Mouse (Mus musculus): ENCODE results near the gene Ptprj. TPM values are rescaled to one million over a fixed set of nuclear protein-coding genes. Genes with fewer than 3 reads are reported as not detected.

Ptprj gene
- polyA plus RNA-seq, 1 experiment from 2014 or later = 2.1 TPM

DNA sequence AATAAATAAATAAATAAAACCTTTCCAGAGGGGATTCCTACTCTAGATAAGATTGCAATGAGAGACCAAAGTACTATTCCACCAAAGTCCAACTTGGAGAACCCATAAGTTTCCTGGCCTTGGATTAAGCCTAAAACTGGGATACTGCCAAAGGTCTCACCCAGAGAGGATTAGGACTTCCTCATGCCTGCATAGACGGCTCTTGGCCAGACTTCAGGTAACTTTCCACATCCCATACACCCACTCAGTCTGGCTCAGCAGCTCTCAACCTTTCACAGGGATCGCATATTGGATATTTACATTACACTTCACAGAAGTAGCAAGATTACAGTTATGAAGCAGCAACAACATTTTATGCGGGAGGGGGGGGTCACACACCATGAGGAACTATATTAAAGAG lies 82.9 kb downstream of the Ptprj start:
- peak; percentile 71; the same call in 1 of the 2 replicates for ATAC-seq (ENCODE audit: low FRiP score, low TSS enrichment)
- Histone ChIP-seq H3K4me2 (replicated peaks; ENCODE audit: low read depth) (no peak overlapping the region), H3K36me3 (ENCODE audit: control insufficient read depth, insufficient read depth, low read length) (no peaks in the 10 kb centered on the region), H3K27ac (replicated peaks) (no peak overlapping the region), H3K4me3 (ENCODE audit: low read depth, low read length) (no peak overlapping the region), H3K4me1 (replicated peaks; ENCODE audit: control insufficient read depth, insufficient read depth) (peaks cover 2% of the 10 kb centered on the region; the same call in 1 of the 2 replicates), H3K9me3 (ENCODE audit: control insufficient read depth, low read length) (no peaks in the 10 kb centered on the region), H3K27me3 (ENCODE audit: control insufficient read depth, insufficient read depth, low read length) (no peaks in the 10 kb centered on the region), H3K9ac (ENCODE audit: low read length) (no peak overlapping the region)
- 37% methylated on average over 3 of the region's 3 CpGs for WGBS
- DNase-seq (ENCODE audit: low spot score) = peak; percentile 35
- TF ChIP-seq EP300 (optimal IDR thresholded peaks at IDR 0.05) (no peak), CTCF (IDR thresholded peaks at IDR 0.05; ENCODE audit: low read depth) (no peak)

DNA sequence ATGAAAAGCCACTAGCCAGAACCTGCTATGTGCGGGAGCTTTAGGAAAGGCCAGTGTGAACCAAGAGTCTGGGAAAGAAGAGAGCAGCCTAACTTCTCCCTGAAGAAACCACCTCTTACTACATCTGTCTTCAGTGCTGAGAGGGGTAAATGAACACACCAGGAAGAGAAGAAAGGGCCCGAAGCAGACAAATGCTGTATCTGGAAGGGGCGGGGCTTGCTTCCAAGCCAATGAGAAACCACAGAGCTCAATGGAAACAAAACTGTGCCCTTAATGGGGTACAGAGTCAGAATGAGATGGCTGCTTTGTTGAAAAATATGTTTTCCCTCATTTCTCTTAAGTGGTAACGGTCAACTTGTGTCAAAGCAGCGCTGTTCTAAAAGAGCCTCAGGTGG lies 83.8 kb downstream of the Ptprj start:
- Histone ChIP-seq H3K27me3 (ENCODE audit: control insufficient read depth, insufficient read depth, low read length) (no peaks in the 10 kb centered on the region), H3K9me3 (ENCODE audit: control insufficient read depth, low read length) (no peaks in the 10 kb centered on the region), H3K36me3 (ENCODE audit: control insufficient read depth, insufficient read depth, low read length) (no peaks in the 10 kb centered on the region), H3K27ac (replicated peaks) (no peak overlapping the region), H3K4me1 (replicated peaks; ENCODE audit: control insufficient read depth, insufficient read depth) (no peaks in the 10 kb centered on the region; the same call in 1 of the 2 replicates), H3K9ac (ENCODE audit: low read length) (no peak overlapping the region), H3K4me3 (ENCODE audit: low read depth, low read length) (no peak overlapping the region), H3K4me2 (replicated peaks; ENCODE audit: low read depth) (no peak overlapping the region)
- no peak for DNase-seq (ENCODE audit: low spot score)
- 76% methylated on average over 5 of the region's 5 CpGs for WGBS
- no peak for TF ChIP-seq EP300 (optimal IDR thresholded peaks at IDR 0.05)
- TF ChIP-seq CTCF (IDR thresholded peaks at IDR 0.05; ENCODE audit: low read depth) = no peak
- no peak for ATAC-seq (ENCODE audit: low FRiP score, low TSS enrichment)

DNA sequence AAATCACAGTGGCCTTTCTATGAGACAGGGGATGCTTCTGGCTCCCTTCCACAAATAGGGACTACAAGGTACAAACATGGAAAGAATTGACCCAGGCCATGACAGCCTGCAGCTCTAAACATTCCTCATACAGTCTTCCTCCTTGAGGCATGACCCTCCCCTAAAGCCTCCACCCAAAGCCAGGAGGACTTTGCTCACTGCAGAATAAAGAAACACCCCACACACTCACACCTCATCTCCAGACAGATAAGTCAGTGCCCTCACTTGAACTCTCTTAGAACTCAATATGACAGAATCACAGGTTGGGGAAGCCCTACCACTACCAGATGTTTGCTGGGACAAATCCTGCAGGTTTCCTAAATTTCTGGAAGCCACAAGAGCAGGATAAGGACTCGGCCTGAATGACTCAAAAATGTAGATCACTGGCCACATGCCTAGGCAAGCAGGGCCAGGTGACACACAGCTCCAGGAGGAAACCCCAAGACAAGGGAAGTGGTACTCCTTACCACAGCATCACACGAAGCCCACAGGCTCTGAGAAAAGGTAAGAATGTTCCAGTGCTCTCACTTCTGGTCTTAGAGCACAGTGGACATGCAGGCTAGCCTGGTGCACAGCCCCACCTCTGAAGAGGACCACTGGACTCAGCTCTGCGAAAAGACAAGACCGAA lies 84.3 kb downstream of the Ptprj start:
- H3K36me3 ChIP-seq (ENCODE audit: control insufficient read depth, insufficient read depth, low read length) = no peaks in the 10 kb centered on the region
- H3K9me3 ChIP-seq (ENCODE audit: control insufficient read depth, low read length) = no peaks in the 10 kb centered on the region
- no peaks in the 10 kb centered on the region for H3K27me3 ChIP-seq (ENCODE audit: control insufficient read depth, insufficient read depth, low read length)
- H3K4me3 ChIP-seq (ENCODE audit: low read depth, low read length) = no peak overlapping the region
- no peak overlapping the region for H3K27ac ChIP-seq (replicated peaks)
- ATAC-seq (ENCODE audit: low FRiP score, low TSS enrichment) (peak; percentile 17; the same call in 1 of the 2 replicates), DNase-seq (ENCODE audit: low spot score) (no peak)
- H3K9ac ChIP-seq (ENCODE audit: low read length) = no peak overlapping the region
- H3K4me1 ChIP-seq (replicated peaks; ENCODE audit: control insufficient read depth, insufficient read depth) = no peaks in the 10 kb centered on the region; the same call in 1 of the 2 replicates
- no peak overlapping the region for H3K4me2 ChIP-seq (replicated peaks; ENCODE audit: low read depth)
- TF ChIP-seq EP300 (optimal IDR thresholded peaks at IDR 0.05) (no peak), CTCF (IDR thresholded peaks at IDR 0.05; ENCODE audit: low read depth) (no peak)
- 78% methylated on average over 4 of the region's 4 CpGs for WGBS

DNA sequence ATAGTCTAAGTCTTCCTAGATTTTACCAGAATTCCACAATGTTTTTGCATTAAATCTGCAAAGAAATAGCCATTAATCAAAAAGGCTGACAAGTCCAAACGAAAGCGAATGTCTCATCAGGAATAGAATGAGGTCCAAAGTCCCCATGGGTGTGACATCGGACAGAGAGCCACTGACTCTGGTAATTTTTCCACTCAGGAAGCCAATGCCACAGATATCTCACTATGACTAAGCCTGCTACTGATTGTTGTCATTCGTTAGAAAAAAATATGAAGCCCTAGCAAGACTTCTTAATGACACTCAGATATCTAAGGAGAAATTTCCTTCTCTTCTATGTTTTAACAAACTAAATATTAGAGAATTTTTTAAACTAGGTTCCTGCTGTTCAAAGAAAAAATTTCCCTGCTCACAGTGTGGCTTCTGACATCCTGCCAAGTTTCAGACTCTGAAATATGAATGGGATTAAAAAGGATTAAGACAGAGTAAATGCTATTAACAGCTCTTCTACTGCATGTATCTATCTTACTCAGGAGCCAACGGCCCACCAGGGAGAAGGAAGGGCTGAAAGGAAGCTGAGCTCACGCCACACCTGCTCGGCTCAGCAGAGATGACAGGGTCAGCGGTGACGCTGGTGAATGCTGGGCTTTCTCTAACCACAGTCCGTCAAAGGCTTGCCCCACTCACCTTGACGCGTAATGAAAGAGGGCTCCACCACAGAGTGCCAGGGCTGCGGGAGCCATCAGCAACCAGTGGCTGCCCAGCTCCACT lies 90.0 kb downstream of the Ptprj start:
- Histone ChIP-seq H3K4me1 (replicated peaks; ENCODE audit: control insufficient read depth, insufficient read depth) (peaks cover 7% of the 10 kb centered on the region; the same call in 1 of the 2 replicates), H3K9ac (ENCODE audit: low read length) (no peak overlapping the region), H3K36me3 (ENCODE audit: control insufficient read depth, insufficient read depth, low read length) (no peaks in the 10 kb centered on the region), H3K4me3 (ENCODE audit: low read depth, low read length) (no peak overlapping the region), H3K27ac (replicated peaks) (peak overlapping the region; percentile 45), H3K9me3 (ENCODE audit: control insufficient read depth, low read length) (no peaks in the 10 kb centered on the region), H3K27me3 (ENCODE audit: control insufficient read depth, insufficient read depth, low read length) (no peaks in the 10 kb centered on the region), H3K4me2 (replicated peaks; ENCODE audit: low read depth) (peak overlapping the region; percentile 23; the same call in 1 of the 2 replicates)
- TF ChIP-seq EP300 (optimal IDR thresholded peaks at IDR 0.05) = no peak
- TF ChIP-seq CTCF (IDR thresholded peaks at IDR 0.05; ENCODE audit: low read depth) = no peak
- WGBS = 12% methylated on average over 13 of the region's 13 CpGs
- DNase-seq (ENCODE audit: low spot score) = peak; percentile 55
- peak; percentile 86 for ATAC-seq (ENCODE audit: low FRiP score, low TSS enrichment)

DNA sequence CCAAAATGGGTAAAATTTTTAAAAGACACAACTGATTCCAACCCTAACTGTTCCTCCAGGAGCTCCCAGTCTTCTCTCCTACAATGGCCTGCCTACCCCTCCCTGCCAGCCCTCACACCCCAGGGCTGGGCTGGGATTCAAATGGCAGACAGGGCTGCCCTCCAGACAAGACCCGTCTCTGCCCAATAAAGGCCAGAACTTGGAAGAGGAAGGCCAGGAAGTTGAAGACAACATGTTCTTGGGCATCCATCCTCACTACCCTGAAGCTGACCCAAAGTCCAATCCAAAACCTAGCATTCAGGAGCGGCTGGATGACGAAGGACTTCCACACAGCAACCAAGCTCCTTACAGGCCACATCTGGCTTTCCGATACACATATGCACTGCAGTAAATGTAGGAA lies 90.6 kb downstream of the Ptprj start:
- Histone ChIP-seq H3K4me2 (replicated peaks; ENCODE audit: low read depth) (no peak overlapping the region), H3K27me3 (ENCODE audit: control insufficient read depth, insufficient read depth, low read length) (no peaks in the 10 kb centered on the region), H3K4me3 (ENCODE audit: low read depth, low read length) (no peak overlapping the region), H3K36me3 (ENCODE audit: control insufficient read depth, insufficient read depth, low read length) (no peaks in the 10 kb centered on the region), H3K27ac (replicated peaks) (peak overlapping the region; percentile 45), H3K4me1 (replicated peaks; ENCODE audit: control insufficient read depth, insufficient read depth) (peaks cover 7% of the 10 kb centered on the region; the same call in 1 of the 2 replicates), H3K9ac (ENCODE audit: low read length) (no peak overlapping the region), H3K9me3 (ENCODE audit: control insufficient read depth, low read length) (no peaks in the 10 kb centered on the region)
- WGBS = 41% methylated on average over 4 of the region's 4 CpGs
- peak; percentile 50; the same call in 1 of the 2 replicates for ATAC-seq (ENCODE audit: low FRiP score, low TSS enrichment)
- TF ChIP-seq CTCF (IDR thresholded peaks at IDR 0.05; ENCODE audit: low read depth) (no peak), EP300 (optimal IDR thresholded peaks at IDR 0.05) (no peak)
- DNase-seq (ENCODE audit: low spot score) = peak; percentile 31

Data from stomach, postnatal 0 days (tissue).